Comparison of ENCODE assay signal across 8 mouse cellular contexts in the genomic region with DNA sequence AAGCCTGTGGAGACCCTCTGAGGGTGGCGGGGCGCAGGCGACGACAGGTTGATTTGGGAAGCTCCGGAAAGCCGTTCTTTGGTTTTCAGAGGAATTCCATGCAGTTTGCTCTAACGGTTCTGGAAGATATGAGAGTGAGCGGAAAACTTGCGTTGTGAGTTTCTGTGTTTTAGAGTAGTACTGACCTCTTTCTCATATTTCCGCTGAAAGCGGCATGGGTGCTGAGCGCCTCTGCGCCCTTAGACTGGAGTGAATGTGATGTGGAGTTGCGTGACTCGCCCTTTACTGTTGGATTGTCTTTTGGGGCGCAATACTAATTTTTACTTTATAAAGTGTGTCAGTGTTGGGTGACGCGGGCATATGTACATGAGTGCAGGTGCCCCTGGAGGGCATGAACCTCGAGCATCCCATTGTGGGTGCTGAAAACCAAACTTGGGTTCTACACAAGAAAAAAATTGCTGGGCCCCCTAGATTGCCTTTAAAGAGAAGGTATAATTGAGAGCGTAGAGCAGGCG. TPM values are rescaled to one million over a fixed set of nuclear protein-coding genes. Genes with fewer than 3 reads are reported as not detected.
DNase-seq lines count a peak whose midpoint lies in the region; ATAC-seq and TF ChIP-seq lines count a peak whose summit lies in the region.

No protein-coding gene starts in this region.

- peaks cover 2% of the 10 kb centered on the region for H3K4me1 ChIP-seq in lung, adult 2 months (ENCODE audit: control insufficient read depth, insufficient read depth, low read length)
- H3K4me1 ChIP-seq in hindbrain, embryonic 15.5 days (replicated peaks) = peaks cover 17% of the 10 kb centered on the region
- H3K4me1 ChIP-seq in midbrain, embryonic 12.5 days = peaks cover 6% of the 10 kb centered on the region

- H3K9ac ChIP-seq in hindbrain, embryonic 15.5 days = peak overlapping the region; percentile 60
- peak overlapping the region; percentile 84 for H3K9ac ChIP-seq in midbrain, embryonic 12.5 days (replicated peaks)

- no peak for TF ChIP-seq CTCF in lung, adult 2 months (IDR thresholded peaks at IDR 0.05; ENCODE audit: insufficient read depth, low read length)

- peak overlapping the region; percentile 83; the same call in 1 of the 2 replicates for H3K27ac ChIP-seq in hindbrain, embryonic 15.5 days (replicated peaks)
- H3K27ac ChIP-seq in midbrain, embryonic 12.5 days (replicated peaks) = peak overlapping the region; percentile 89; the same call in 1 of the 2 replicates

- 4% methylated on average over 21 of the region's 21 CpGs for WGBS in lung, adult 2 months
- 5% methylated on average over 21 of the region's 21 CpGs for WGBS in hindbrain, embryonic 15.5 days
- WGBS in midbrain, embryonic 12.5 days = 8% methylated on average over 21 of the region's 21 CpGs

- H3K4me3 ChIP-seq in lung, adult 2 months (replicated peaks; ENCODE audit: extremely low read depth, low read depth, low read length) = peak overlapping the region; percentile 79
- peak overlapping the region; percentile 75 for H3K4me3 ChIP-seq in hindbrain, embryonic 15.5 days
- peak overlapping the region; percentile 96 for H3K4me3 ChIP-seq in midbrain, embryonic 12.5 days

- no peak for DNase-seq in lung, adult 2 months
- no peak for DNase-seq in lung, postnatal 10 days
- peak; percentile 25 for DNase-seq in c-Kit-positive CD71-positive TER-119-positive erythroid progenitor cells, embryonic 14.5 days (ENCODE audit: low spot score)
- no peak for DNase-seq in layer of hippocampus, postnatal 25 days (ENCODE audit: extremely low spot score in 1 of 2, low spot score in 1 of 2)
- no peak for DNase-seq in gastrocnemius, adult 18-20 months (ENCODE audit: low spot score)
- DNase-seq in layer of hippocampus, postnatal 14 days (ENCODE audit: low spot score in 2 of 2) = no peak

- no peaks in the 10 kb centered on the region for H3K9me3 ChIP-seq in hindbrain, embryonic 15.5 days
- H3K9me3 ChIP-seq in midbrain, embryonic 12.5 days = no peaks in the 10 kb centered on the region

- H3K36me3 ChIP-seq in hindbrain, embryonic 15.5 days = no peaks in the 10 kb centered on the region
- H3K36me3 ChIP-seq in midbrain, embryonic 12.5 days = no peaks in the 10 kb centered on the region

- no peak for ATAC-seq in hindbrain, embryonic 15.5 days (ENCODE audit: low FRiP score, low read depth)
- ATAC-seq in midbrain, embryonic 12.5 days (ENCODE audit: low FRiP score, low read depth) = no peak

- TF ChIP-seq POLR2A in lung, adult 2 months (IDR thresholded peaks at IDR 0.05; ENCODE audit: borderline replicate concordance, extremely low read depth, low read depth, low read length) = no peak

- peak overlapping the region; percentile 85 for H3K4me2 ChIP-seq in hindbrain, embryonic 15.5 days
- H3K4me2 ChIP-seq in midbrain, embryonic 12.5 days (replicated peaks) = peak overlapping the region; percentile 83

- no peaks in the 10 kb centered on the region for H3K27me3 ChIP-seq in hindbrain, embryonic 15.5 days
- H3K27me3 ChIP-seq in midbrain, embryonic 12.5 days = no peaks in the 10 kb centered on the region

RNA-seq across cellular contexts. Expression of gene Smc4, which starts 1.8 kb away (rescaled TPM):
- polyA plus RNA-seq in lung, adult 2 months (2012; rRNA removed) = 2.8 and 5.4 TPM in 2 replicates
- 39.2 and 50.9 TPM in 2 replicates for polyA plus RNA-seq in hindbrain, embryonic 15.5 days (2015; fragmentation: Nextera tagmentation; extraction: Ambion mirVana)
- 172 and 187 TPM in 2 replicates for polyA plus RNA-seq in midbrain, embryonic 12.5 days (2016; fragmentation: Nextera tagmentation; extraction: Ambion mirVana)
- 1 to 10 TPM; 6.8 to 7.0 TPM for total RNA-seq in layer of hippocampus, postnatal 25 days (2021)
- 1 to 10 TPM; 3.9 to 4.1 TPM for total RNA-seq in gastrocnemius, adult 18-20 months (2021)
- total RNA-seq in layer of hippocampus, postnatal 14 days (2021) = 1 to 10 TPM; 8.4 to 9.3 TPM

RNA-seq across cellular contexts. Expression of gene Ift80, which starts 1.9 kb away (rescaled TPM):
- 2.4 and 4.4 TPM in 2 replicates for polyA plus RNA-seq in lung, adult 2 months (2012; rRNA removed)
- polyA plus RNA-seq in hindbrain, embryonic 15.5 days (2015; fragmentation: Nextera tagmentation; extraction: Ambion mirVana) = 8.4 and 9.3 TPM in 2 replicates
- 16.2 and 20.4 TPM in 2 replicates for polyA plus RNA-seq in midbrain, embryonic 12.5 days (2016; fragmentation: Nextera tagmentation; extraction: Ambion mirVana)
- total RNA-seq in layer of hippocampus, postnatal 25 days (2021) = 10 to 100 TPM; 23.5 to 23.9 TPM
- total RNA-seq in gastrocnemius, adult 18-20 months (2021) = 1 to 10 TPM; 3.3 to 5.0 TPM
- total RNA-seq in layer of hippocampus, postnatal 14 days (2021) = 10 to 100 TPM; 18.9 to 19.4 TPM

RNA-seq across cellular contexts. Expression of gene Trim59, which starts 38.3 kb away (rescaled TPM):
- polyA plus RNA-seq in lung, adult 2 months (2012; rRNA removed) = 0.26 and 0.69 TPM in 2 replicates
- 39.0 and 48.7 TPM in 2 replicates for polyA plus RNA-seq in hindbrain, embryonic 15.5 days (2015; fragmentation: Nextera tagmentation; extraction: Ambion mirVana)
- 166 and 171 TPM in 2 replicates for polyA plus RNA-seq in midbrain, embryonic 12.5 days (2016; fragmentation: Nextera tagmentation; extraction: Ambion mirVana)
- total RNA-seq in layer of hippocampus, postnatal 25 days (2021) = 10 to 100 TPM; 13.0 to 14.6 TPM
- total RNA-seq in gastrocnemius, adult 18-20 months (2021) = under 1 TPM; 0.39 to 0.50 TPM
- total RNA-seq in layer of hippocampus, postnatal 14 days (2021) = 1 to 10 TPM; 6.3 to 7.1 TPM

Comparison
In these comparisons a context has a peak if more than half of its experiments do, and no peak if none do; other contexts are left out.
1. RNA of gene Trim59, which starts 38.3 kb away (total RNA-seq): 13.0 to 14.6 TPM in layer of hippocampus, postnatal 25 days and 6.3 to 7.1 TPM in layer of hippocampus, postnatal 14 days; 0.39 to 0.50 TPM in gastrocnemius, adult 18-20 months; every median in the first group is over 4 times any median in the second.
2. Peak in every context shown above with its lines, with median percentiles within 50 percentile points of each other: H3K4me3 ChIP-seq.